Mouse (Mus musculus) fibroblast of lung, adult 2 months (primary cell): Measurements from ENCODE around the gene Rps16.
A peak's percentile ranks its signal among the peaks of the same experiment; 100 is the strongest.
"Not testable (repeated sequence)": the region's sequence is repeated elsewhere in the genome, so short reads cannot be mapped to it uniquely, and the experiment has no call there.

Source experiments
- DNase-seq: peaks from one replicate; pipeline ENCODE4 v3.0.0-alpha.2; 2011; ENCODE audit warnings: low read depth

The Rps16 gene

DNA sequence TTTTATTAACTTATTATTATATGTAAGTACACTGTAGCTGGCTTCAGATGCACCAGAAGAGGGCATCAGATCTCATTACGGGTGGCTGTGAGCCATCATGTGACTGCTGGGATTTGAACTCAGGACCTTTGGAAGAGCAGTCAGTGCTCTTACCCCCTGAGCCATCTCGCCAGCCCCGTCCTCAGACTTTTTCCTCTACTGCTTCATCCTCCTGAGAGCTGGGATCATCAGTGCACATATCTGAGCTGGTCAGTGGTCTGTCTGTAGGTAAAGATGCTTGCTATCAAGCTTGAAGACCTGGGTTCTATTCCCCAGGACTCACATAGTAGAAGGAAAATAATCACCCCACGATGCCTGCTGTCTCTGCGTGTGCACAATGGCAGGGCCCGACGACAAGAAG, 36.9 kb downstream of the Rps16 start:
- DNase-seq, result not testable (repeated sequence)

DNA sequence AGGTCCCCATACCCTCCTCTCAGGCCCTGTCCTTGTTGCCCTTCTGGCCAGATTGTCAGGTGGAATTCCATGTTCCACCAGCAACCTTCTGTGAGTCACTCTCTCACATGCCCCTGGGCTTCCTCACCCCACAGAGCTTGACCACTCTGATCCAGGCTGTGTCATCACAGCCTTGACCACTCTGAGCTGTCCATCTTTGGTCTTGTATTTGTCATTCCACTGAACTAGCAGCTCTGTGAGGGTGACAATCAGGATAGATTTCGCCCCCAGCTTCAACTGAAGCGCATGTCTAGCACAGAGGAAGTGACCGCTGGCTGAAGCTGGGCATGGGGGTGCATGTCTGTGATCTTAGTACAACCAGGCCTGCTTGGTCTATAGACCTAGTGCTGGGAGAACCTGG, 39.9 kb downstream of the Rps16 start:
- DNase-seq, result no peak

DNA sequence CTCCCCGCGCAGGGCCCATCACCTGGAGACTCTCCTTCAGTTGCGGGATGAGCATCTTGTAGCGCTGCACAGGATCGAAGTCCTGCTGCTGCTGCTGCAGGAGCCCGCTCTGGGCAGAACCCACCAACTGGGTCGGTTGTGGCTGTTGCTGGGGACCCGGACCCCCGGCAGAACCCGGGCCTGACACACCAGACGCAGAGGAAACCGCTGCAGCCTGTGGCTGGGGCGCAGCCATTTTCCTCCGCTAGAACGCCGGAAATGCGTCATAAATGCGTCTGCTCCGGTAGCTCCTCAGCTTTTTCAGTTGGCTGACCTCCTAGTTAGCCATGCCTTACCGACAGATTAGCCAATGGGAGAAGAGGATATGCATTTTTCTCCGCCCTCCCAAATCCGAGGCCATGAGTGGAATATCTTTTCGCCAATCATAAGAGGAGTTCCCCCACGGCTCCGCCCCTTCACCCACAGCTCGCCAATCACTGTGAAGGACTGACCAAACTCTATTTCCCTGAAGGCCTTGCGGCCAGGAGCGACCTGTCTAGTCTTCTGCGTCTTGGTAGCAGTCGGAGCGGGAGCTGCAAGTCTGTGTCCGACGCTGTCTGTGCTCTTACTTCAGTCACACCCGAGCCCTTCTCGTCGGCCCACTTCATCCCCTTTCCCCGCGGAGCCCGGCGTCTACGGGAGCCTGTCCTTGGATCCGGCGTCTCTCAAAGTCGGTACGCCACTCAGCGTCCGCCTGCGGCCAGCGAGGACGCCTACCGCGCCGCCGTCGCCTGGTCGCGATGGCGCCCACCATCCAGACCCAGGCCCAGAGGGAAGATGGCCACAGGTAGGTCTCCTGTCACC, 42.2 kb downstream of the Rps16 start, which contains the start of the genes Med29 and Paf1:
TSS of gene Med29 (minus strand) at position 280 of the 843 bp plus-strand sequence.
TSS of gene Paf1 (plus strand) at position 523 of the 843 bp plus-strand sequence.
- DNase-seq, result peak; percentile 100

DNA sequence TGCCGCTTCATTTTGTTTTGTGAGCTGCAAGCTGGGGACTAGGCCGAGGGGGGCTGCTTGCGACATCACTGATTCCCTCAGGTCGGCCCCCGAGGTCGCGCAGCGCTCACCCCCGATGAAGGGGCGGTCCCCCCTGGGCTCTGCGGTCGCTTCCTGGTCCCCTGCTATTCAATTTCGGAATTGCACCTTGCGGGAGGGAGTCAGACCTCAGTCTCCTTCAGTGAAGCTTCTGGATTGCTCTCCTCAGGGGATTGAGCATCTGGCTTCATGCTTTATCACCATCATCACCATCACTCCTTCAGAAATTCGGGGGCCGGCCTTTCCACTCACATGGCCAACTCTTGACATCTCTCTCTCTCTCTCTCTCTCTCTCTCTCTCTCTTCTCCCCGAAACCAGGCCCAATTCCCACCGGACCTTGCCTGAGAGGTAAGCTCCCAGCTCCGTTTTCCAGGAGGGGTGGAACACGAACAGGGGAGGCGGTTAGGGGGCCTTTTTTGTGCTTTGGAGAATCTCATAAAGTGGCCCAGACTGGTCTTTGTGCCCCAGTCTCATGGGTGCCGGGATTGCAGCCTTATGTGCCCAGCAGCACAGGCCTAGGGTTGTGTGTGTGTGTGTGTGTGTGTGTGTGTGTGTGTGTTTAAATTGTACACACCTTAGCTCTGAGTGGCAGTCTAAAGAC, 43.0 kb downstream of the Rps16 start:
- no peak for DNase-seq

DNA sequence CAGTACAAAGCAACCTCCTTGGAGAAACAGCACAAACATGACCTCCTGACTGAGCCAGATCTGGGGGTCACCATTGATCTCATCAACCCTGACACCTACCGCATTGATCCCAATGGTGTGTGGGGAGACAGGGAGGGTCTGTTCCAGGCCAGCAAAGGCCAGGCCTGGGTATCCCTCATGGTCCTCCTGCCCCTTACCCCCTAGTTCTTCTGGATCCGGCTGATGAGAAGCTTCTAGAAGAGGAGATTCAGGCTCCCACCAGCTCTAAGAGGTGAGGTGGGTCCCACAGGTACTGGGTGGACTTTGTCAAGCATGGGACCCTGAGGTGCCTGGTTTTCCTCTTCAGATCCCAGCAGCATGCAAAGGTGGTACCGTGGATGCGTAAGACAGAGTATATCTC, 45.0 kb downstream of the Rps16 start:
- no peak for DNase-seq

DNA sequence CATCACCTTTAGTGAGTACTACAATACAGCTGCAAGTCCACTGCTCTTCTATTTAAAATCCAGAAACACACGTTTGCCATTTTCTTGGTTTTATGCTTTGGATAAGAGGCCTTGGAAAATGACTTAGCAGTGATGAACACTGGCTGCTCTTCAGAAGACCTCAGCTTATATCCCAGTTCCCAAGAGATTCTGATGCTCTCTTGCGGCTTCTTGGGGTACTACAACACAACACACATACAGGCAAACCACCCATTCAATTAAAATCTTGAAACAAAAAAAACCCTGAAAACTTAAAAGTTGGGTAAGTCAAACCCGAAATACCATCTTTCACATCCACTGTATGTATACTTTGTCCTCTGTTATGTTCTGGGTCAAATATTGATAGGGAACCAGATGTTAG, 47.5 kb downstream of the Rps16 start:
- no peak for DNase-seq

DNA sequence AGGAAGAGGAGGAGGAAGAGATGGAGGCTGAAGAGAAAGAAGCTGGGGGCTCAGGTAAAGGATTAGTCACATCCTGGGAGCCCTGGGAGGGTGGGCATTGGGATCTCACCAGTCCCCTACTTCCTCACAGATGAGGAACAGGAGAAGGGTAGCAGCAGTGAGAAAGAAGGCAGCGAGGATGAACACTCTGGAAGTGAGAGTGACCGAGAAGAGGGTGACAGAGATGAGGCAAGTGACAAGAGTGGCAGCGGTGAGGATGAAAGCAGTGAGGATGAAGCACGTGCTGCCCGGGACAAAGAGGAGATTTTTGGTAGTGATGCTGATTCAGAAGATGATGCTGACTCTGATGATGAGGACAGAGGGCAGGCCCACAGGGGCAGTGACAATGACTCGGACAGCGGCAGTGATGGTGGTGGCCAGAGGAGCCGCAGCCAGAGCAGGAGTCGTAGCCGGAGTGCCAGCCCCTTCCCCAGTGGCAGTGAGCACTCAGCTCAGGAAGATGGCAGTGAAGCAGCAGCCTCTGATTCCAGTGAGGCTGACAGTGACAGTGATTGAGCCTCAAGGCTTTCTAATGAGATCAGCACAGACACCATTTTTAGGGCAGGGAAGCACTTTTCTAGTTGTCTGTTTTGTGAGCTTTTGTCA, 48.4 kb downstream of the Rps16 start:
- no peak for DNase-seq

DNA sequence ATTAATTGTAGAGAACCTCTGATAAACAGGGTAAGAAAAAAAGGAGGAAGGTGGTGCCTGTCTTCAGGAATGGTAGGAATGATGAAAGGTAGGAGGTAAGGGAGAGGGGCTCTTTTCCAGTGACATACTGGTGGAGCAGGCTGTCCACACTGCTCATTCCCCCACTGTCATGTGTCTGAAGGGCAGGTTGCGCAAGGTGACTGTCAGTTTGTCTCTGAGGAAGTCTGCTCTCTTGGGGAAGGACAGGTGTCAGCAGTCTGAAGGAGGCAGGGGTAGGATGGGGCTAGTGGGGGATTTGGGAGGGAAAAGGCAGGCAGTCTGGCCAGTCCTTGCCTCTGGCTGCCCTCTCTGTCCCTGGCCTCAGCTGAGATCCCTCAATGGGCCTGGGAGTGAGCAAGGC, 50.6 kb downstream of the Rps16 start:
- DNase-seq, result no peak

DNA sequence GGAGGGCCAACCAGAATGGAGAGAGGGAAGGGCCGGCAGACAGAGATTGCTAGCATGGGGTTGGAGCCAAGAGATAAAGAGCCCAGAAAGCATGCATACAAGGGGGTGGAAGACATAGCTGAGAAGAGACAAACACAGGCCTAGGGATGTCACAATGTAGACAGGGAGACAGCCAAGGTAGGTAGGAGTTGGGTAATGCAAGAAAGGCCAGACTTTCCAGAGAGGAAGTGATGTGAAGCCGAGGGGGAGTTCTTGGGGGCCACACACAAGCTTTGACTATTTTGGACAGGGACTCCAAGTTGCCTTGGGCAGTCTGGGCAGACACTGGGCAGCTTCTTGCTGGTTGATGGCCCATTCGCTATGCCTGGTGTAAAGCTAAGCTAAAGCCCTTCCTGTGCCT, 51.5 kb downstream of the Rps16 start:
- DNase-seq, result no peak
